Mouse (Mus musculus): Measurements from ENCODE around the gene 4930524B15Rik. TPM values are rescaled to one million over a fixed set of nuclear protein-coding genes. Genes with fewer than 3 reads are reported as not detected.
A peak's percentile ranks its signal among the peaks of the same experiment; 100 is the strongest.

4930524B15Rik gene
- polyA plus RNA-seq (2015; fragmentation: Nextera tagmentation; extraction: Ambion mirVana): 0.16 and 0.22 TPM in 2 replicates

DNA sequence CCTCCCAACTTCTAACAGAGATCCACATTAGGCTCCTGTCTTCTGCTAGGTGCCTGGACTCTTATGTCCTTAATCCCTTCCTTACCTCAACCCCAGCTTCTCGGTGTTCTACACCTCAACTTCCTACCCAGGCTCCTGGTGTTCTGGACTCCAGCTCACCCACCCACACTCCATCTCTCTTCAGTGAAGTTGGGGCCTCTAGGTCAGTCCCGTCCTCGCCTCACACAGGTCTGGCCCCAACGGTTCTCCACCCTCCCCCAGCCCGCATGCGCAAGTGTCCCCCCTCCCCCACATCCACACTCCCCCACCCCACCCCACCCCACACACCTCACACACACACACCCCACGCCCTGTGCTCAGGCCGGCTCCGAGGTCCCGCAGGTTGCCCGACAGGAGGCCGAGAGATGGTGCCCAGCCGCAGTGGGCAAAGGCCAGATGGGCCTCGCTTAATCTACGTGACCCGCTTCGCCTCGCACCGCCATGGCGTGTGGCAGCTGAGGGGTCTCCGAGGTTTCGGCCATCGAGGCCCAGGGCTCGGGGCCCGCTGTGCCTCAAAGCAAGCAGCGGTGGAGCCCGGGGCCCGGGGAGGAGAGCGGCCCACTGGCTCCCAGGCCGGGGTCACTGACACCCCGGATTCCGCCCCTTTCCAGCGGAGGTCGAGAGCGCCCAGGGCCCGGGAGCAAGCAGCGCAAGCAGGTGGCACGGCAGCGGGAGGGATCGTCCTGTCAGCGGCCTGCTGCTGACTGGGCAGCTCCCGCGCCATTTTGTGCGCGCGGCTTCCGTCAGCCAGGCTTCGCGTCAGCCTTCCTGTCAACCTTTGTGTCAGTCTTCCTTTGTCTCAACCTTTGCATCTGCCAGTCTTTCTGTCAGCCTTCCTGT, at the start of gene 4930524B15Rik:
TSS of gene 4930524B15Rik (plus strand) at position 337 of the 879 bp plus-strand sequence.
- H3K4me3 ChIP-seq: peak within 1 kb of the TSS; percentile 31
- H3K9ac ChIP-seq: peak within 1 kb of the TSS; percentile 66
- peak; percentile 69 for ATAC-seq (ENCODE audit: low FRiP score)
- no peaks in the 10 kb centered on the region for H3K27me3 ChIP-seq
- no peak within 1 kb of the TSS for H3K27ac ChIP-seq
- WGBS: 48% methylated on average over 48 of the region's 49 CpGs
- no peaks in the 10 kb centered on the region for H3K36me3 ChIP-seq
- peak within 1 kb of the TSS; percentile 53 for H3K4me2 ChIP-seq
- H3K9me3 ChIP-seq: no peaks in the 10 kb centered on the region
- H3K4me1 ChIP-seq (replicated peaks): peaks cover 7% of the 10 kb centered on the region

DNA sequence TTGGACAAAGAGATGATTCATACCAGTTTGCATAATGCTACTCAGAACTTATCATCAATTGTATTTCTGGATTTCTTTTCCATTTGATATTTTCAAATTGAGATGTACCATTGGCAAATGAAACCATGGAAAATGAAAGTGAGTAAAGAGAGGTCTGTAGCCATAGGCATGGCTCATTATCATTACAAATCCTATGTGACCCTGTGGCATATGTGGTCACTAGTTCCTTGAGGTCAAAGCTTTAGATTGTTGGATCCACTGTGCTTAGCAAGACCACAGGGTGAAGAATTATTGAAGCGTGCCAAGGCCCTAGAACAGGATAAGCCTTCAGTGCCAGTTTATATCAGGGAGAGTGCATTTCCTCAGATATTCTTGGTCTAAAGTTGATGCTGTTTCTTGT, 47.6 kb upstream of the 4930524B15Rik start:
- 95% methylated on average over 1 of the region's 1 CpGs for whole genome bisulfite sequencing
- no peaks in the 10 kb centered on the region for H3K9me3 ChIP-seq
- peaks cover 14% of the 10 kb centered on the region for H3K36me3 ChIP-seq
- no peak overlapping the region for H3K9ac ChIP-seq
- H3K4me1 ChIP-seq (replicated peaks): no peaks in the 10 kb centered on the region
- no peak for ATAC-seq (ENCODE audit: low FRiP score)
- H3K4me2 ChIP-seq: no peak overlapping the region
- H3K27me3 ChIP-seq: no peaks in the 10 kb centered on the region
- no peak overlapping the region for H3K27ac ChIP-seq
- no peak overlapping the region for H3K4me3 ChIP-seq

DNA sequence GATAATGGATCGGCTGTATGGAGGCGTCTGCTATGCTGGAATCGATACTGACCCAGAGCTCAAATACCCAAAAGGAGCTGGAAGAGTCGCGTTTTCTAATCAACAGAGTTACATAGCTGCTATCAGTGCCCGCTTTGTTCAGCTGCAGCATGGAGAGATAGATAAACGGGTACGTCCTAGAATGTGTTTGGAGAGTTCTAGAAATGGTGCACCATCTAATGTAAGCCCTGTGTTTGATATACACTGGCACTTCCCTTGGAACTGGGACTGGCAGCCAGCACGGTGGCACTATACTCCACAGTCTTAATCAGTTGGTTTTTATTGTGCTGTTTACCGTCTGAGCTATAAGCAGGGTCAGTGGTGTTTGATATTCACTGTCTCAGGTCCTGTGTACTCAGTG, 35.3 kb upstream of the 4930524B15Rik start:
- Histone ChIP-seq H3K36me3 (peaks cover 71% of the 10 kb centered on the region), H3K4me2 (no peak overlapping the region), H3K4me1 (replicated peaks) (no peaks in the 10 kb centered on the region), H3K9me3 (no peaks in the 10 kb centered on the region), H3K9ac (no peak overlapping the region), H3K27ac (no peak overlapping the region), H3K27me3 (no peaks in the 10 kb centered on the region), H3K4me3 (no peak overlapping the region)
- ATAC-seq (ENCODE audit: low FRiP score): no peak
- 95% methylated on average over 10 of the region's 10 CpGs for WGBS

DNA sequence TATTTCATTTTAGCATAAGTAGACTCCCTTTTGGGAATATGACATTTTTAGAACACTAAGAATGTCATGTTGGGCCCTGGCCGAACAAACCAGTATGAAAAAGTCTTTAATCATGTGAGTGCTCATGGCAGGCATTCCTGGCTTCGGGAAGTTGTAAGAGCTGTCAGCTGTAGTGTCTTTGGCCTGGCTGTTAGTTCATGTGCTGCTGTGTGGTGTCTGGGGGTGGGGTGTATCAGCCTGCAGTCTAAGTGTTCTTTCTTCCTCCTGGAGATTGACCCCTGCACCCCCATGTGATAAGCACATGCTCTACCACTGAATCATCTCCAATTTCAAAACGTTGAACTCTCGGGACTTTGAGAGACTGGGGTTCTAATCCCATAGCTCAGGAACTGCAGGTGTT, 29.7 kb upstream of the 4930524B15Rik start:
- WGBS: 64% methylated on average over 4 of the region's 4 CpGs
- H3K9me3 ChIP-seq: no peaks in the 10 kb centered on the region
- H3K4me2 ChIP-seq: no peak overlapping the region
- peaks cover 3% of the 10 kb centered on the region for H3K4me1 ChIP-seq (replicated peaks)
- no peaks in the 10 kb centered on the region for H3K27me3 ChIP-seq
- no peak overlapping the region for H3K27ac ChIP-seq
- H3K36me3 ChIP-seq: peaks cover 25% of the 10 kb centered on the region
- H3K4me3 ChIP-seq: no peak overlapping the region
- no peak for ATAC-seq (ENCODE audit: low FRiP score)
- no peak overlapping the region for H3K9ac ChIP-seq

DNA sequence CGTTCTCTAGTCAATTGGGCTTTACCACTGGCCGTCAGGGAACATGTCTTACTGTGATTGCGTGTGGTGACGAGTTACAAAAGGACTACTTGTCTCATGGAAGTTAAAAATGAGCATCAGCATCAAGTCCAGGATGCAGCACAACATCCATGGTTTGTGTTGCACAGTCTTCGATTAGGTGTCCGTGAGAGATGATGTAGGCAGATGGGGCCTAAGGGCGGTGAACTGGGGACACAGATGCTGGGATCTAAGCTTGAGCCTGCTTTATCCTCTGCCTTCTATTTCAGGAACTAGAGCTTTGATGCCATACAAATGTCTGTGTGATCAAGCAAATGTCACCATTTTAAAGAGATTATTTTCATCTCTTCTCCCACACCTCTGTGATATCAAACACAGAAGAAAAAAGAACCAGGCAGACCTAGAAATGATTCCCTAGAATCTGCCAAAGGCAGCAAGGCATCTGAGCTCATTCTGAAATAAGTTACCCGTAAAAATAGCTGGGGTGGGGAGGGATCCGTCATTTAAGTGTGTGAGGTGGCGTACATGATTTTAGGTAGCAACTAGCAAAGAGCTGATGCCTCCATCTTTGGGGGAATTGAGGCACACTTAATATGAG, 28.4 kb upstream of the 4930524B15Rik start:
- H3K9me3 ChIP-seq: no peaks in the 10 kb centered on the region

DNA sequence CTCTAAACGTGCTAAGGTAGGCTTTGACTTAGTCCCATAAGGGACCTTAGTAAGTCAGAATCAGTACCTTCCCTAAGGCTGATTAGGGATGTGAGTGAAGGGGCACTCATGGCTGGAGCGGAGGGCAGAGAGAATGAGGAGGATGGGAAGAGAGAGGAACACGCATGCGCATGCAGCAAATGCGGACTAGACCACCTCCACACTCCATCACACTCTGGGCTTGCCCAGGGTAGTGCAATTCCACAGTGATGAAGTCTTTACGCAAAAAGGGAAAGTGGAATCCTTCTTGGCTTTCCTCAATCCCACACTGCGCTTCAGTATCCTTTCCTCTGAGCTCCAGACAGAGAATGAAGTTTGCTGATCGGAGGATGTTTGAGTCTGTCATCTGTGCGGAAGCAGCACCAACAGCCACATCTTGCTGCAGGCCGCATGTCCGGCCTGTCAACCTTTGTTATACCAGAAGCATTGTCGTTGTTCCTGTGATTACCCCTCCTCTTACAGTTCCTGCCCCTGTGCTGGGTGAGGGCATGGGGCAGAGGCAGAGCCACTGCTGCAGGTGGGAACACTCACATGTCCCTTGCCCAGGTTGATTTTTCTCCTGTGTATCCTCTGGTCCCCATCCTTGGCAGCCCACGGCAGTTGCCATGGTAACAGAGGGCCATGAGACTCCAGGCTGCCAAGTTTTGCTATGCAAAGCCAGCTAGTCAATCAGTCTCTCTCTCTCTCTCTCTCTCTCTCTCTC, 24.3 kb upstream of the 4930524B15Rik start:
- ATAC-seq (ENCODE audit: low FRiP score): peak; percentile 89
- no peaks in the 10 kb centered on the region for H3K36me3 ChIP-seq
- H3K27ac ChIP-seq: peak overlapping the region; percentile 85
- whole genome bisulfite sequencing: 63% methylated on average over 13 of the region's 13 CpGs
- H3K27me3 ChIP-seq: no peaks in the 10 kb centered on the region
- H3K4me2 ChIP-seq: peak overlapping the region; percentile 21; the same call in 1 of the 2 replicates
- peak overlapping the region; percentile 39 for H3K9ac ChIP-seq
- no peak overlapping the region for H3K4me3 ChIP-seq
- H3K4me1 ChIP-seq (replicated peaks): peaks cover 22% of the 10 kb centered on the region
- no peaks in the 10 kb centered on the region for H3K9me3 ChIP-seq

More for the DNA sequence above, 28.4 kb upstream of the 4930524B15Rik start:
- H3K4me1 ChIP-seq (replicated peaks): peaks cover 17% of the 10 kb centered on the region
- 91% methylated on average over 10 of the region's 10 CpGs for WGBS
- ATAC-seq (ENCODE audit: low FRiP score): no peak
- no peak overlapping the region for H3K4me2 ChIP-seq
- no peak overlapping the region for H3K4me3 ChIP-seq
- no peaks in the 10 kb centered on the region for H3K27me3 ChIP-seq
- no peak overlapping the region for H3K27ac ChIP-seq
- no peak overlapping the region for H3K9ac ChIP-seq
- H3K36me3 ChIP-seq: peaks cover 13% of the 10 kb centered on the region

DNA sequence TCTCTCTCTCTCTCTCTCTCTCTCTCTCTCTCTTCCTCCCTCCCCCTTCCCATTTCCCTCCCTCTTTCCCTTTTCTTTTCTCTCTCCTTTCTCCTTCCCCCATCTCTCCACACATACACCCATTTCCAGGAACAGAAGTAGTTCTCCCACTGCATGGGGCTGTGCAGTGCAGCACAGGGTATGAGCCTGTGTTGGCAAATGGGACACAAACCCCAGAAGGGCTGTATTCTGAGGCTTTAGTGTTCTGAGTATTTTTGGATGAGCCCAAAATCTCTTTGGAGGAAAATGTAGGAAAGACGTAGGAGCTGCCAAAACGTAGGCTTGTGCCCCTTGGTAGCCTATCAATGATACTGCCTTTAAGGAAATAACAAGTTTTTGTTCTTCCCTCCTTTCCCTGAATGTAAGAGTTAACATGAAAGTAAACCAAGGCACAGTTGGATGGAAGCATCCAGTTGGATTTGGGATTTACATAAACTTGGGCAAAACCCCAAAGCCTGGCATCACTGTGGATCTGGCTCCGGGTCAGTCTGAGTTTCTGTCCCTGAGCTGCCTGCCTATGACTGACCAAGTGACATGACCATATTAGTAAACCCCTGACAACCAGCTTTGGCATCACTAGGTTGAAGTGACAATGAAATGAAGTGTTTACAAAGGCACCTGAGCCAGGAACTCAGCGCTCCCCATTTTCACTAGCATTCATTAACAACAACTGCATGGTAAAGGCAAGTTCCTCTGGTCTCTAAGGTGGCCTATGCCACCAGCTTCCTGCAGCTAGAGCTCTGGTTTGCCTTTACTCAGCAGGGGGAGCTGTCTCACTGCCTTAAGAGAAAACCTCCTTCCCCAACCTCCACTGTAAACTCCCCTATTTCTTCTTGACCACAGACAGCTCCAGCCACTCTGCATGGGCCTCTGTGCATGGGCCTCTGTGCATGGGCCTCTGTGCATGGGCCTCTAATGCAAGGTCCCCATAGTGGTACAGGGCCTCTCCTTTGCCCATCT, 23.5 kb upstream of the 4930524B15Rik start:
- ATAC-seq (ENCODE audit: low FRiP score): peak; percentile 67
- no peak overlapping the region for H3K4me2 ChIP-seq
- H3K4me1 ChIP-seq (replicated peaks): peaks cover 22% of the 10 kb centered on the region
- H3K4me3 ChIP-seq: no peak overlapping the region
- 78% methylated on average over 4 of the region's 4 CpGs for WGBS
- peak overlapping the region; percentile 24; the same call in 1 of the 2 replicates for H3K9ac ChIP-seq
- H3K9me3 ChIP-seq: no peaks in the 10 kb centered on the region
- H3K36me3 ChIP-seq: no peaks in the 10 kb centered on the region
- peak overlapping the region; percentile 85 for H3K27ac ChIP-seq
- no peaks in the 10 kb centered on the region for H3K27me3 ChIP-seq

DNA sequence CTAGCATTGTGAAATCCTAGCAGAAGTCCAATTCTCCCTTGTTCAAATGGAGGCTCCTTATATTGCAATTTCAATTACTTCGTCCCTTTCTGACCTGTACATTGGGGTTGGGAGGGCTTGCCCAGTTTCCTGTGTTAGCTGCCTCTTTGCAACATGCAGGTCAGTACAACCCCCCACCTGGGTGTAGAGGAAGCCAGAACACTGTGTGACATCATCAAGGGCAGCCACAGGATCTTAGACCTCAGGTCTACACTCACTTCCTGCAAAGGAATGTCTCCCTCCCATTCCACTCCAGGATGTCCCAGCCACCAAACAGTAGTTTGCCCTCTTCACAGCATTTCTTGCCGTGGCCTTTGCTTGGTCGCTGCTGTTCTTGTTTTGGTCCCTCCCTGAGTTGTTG, 19.9 kb upstream of the 4930524B15Rik start:
- Histone ChIP-seq H3K4me2 (no peak overlapping the region), H3K9ac (no peak overlapping the region), H3K4me1 (replicated peaks) (peaks cover 31% of the 10 kb centered on the region), H3K36me3 (no peaks in the 10 kb centered on the region), H3K27ac (no peak overlapping the region), H3K9me3 (no peaks in the 10 kb centered on the region), H3K27me3 (no peaks in the 10 kb centered on the region), H3K4me3 (no peak overlapping the region)
- no peak for ATAC-seq (ENCODE audit: low FRiP score)
- 87% methylated on average over 3 of the region's 3 CpGs for WGBS

DNA sequence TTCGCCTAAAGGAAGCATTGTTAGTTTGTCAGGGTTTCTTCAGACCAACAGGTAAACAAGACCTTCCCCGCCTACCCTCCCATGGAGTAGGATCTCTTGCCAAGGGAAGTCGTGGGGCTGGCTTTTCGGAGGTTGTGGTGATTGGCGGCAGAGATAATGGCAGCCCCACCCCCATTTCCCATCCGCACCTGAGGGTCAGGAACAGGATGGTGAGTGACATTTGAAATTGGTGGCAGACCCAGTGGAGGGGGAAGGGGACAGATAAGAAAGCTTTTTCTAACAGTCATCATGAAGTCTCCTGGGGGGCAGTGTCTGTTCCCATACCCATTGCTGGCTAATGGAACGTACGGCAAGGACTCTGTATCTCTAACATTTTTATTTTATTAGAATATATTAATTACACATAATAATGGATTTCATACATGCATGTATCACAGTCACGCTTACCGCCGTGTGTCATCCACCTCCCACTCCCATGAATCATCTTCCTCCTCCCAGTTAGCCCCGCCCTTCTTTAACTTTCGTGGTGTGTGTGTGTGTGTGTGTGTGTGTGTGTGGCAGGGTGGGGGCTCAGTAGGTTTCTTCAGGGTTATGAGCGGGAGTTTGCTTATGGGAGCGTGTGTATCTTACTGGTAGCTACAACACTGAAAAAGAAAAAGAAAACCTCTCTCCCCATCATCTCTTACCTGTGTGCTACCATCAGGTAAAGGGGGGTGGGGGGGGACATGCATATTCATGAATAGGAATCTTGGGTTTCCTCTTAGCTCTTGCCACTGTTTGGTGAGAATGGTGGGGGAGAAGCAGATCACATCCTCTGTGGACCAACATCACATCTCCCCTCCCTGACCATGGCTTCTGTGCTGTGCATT, 16.7 kb upstream of the 4930524B15Rik start:
- Histone ChIP-seq H3K4me3 (peak overlapping the region; percentile 45), H3K27me3 (no peaks in the 10 kb centered on the region), H3K9ac (peak overlapping the region; percentile 70), H3K27ac (peak overlapping the region; percentile 23; the same call in 1 of the 2 replicates), H3K4me2 (peak overlapping the region; percentile 60), H3K36me3 (no peaks in the 10 kb centered on the region), H3K9me3 (no peaks in the 10 kb centered on the region), H3K4me1 (replicated peaks) (peaks cover 10% of the 10 kb centered on the region)
- WGBS: 18% methylated on average over 15 of the region's 15 CpGs
- ATAC-seq (ENCODE audit: low FRiP score): peak; percentile 66

DNA sequence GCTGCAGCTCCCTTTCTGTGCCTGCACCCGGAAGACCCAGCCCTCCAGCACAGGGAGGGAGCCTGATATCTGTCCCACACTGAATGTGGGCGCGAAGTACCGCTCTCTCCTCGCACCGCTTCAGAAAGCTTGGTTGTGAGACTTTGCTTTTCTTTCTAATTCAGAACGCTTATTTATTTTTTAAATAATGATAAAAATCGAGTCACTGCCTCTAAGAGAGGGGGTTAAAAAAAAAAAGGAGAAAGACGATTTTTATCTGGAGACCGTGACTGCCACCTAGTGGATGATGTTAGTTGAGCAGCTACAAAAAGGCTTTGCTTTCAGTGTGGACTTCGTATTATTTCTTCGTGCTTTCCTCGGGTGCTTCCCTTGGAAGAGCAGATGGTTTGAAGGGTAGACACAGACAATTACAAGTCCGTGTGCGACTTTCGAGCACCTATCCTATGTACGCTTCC, 16.0 kb upstream of the 4930524B15Rik start:
- peak; percentile 90 for ATAC-seq (ENCODE audit: low FRiP score)
- Histone ChIP-seq H3K36me3 (no peaks in the 10 kb centered on the region), H3K27me3 (no peaks in the 10 kb centered on the region), H3K4me2 (peak overlapping the region; percentile 60), H3K9ac (peak overlapping the region; percentile 70), H3K4me1 (replicated peaks) (peaks cover 10% of the 10 kb centered on the region), H3K4me3 (peak overlapping the region; percentile 45), H3K9me3 (no peaks in the 10 kb centered on the region), H3K27ac (peak overlapping the region; percentile 23; the same call in 1 of the 2 replicates)
- WGBS: 1% methylated on average over 17 of the region's 17 CpGs

All from hindbrain, embryonic 13.5 days (tissue).